Mouse (Mus musculus) urinary bladder, postnatal 25 days (tissue): Measurements from ENCODE around the gene Slc9a1.

ENCODE experiments used
- DNase-seq: peaks from one replicate; pipeline ENCODE4 v3.0.0; 2022; ENCODE audit warnings: low spot score

The Slc9a1 gene

DNA sequence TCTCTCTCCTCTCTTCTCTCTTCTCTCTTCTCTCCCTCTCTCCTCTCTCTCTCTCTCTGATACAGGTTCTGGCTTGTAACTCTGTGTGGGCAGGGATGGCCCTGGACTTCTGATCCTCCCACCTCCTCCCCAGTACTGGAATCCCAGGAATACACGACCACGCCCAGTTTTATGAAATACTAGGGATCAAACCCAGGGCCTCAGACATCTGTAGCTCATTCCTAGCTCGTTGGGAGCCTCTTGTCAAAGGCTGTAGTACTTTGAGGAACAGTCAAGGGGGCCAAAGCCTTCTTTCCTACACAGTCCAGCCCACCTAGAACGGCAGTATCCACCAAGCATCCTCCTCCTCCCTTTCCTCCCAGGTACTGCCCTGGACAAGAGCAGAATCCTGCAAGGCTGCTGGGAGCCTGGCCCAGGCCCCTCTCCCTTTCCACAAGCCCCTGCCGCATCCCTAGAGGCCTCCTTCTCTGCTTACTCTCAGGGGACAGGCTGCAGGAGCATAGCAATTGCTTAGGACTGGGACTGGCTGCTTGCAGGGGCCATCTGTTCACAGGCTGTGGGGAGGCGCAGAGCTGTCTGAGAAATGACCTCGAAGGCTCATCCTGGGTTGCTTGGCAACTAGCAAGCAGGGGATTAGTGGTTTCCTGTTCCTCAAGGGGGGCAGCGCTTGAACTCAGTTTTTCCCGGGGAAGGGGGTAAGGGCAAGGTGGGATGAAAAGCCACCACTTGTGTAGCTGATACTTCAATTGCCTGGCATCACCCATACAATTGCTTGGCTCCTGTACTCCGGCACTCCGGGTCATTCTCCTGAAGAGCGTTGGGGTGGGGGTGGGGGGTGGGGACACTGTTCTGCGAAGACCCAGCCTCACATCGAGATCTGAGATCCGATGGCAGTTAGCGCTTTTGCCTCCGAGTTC lies 70.2 kb downstream of the Slc9a1 start:
- no peak for DNase-seq

DNA sequence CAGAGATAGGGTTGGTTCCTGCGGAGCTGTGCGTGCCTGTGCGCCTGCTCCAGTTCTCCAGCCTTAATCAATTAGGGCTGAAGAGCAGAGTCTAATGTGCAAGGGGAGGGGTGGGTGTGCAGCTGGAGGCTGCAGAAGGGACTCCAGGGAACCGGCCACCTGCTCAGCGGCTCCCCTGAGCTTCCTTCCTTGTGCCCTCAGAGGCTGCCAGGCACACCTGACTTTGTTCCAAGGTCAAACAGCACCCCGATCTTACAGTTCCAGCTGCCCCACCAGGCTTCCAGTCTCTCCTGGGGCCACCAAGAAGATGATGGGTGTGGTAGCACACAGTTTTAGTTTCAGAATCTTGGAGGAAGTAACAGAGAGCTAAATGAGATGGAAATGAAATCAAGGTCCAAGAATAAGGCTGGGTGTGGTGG lies 70.9 kb downstream of the Slc9a1 start:
- DNase-seq = no peak

DNA sequence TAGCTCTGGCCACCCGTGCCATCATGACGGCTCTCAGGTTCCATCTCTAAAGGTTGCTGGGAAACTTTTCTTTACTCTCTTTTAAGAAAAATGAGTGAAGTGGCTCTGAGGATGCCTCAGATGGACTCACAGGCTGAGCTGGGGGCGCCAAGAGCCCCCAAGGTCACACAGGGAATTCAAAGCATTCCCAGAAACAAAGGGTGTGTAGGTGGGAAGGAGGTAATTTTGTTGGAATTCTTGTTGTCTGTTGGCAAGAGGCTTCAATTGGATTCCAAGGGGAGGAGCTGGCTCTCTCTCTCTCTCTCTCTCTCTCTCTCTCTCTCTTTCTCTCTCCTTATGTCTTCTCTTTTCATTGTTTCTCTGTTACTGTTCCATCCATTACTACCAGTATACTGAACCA lies 72.7 kb downstream of the Slc9a1 start:
- no peak for DNase-seq

DNA sequence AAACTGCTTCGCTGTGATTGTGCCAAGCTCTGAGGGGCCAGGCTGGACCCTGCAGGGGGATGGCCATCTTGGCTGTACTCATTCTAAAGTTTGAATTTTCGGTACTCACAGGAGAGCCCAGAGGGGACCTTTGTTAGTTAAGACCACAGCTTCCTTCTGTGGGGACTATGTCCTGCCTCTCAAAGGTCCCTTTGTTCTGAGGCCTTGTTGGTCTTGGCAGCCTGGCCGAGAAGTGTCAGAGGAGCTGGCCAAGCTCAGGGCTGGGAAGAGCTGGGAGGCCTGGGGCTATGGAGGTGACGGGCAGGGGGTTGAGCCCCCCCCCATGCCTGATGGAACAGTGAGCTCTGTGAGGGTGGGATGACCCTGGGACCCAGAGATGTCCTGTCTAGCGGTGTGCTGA lies 73.6 kb downstream of the Slc9a1 start:
- no peak for DNase-seq

DNA sequence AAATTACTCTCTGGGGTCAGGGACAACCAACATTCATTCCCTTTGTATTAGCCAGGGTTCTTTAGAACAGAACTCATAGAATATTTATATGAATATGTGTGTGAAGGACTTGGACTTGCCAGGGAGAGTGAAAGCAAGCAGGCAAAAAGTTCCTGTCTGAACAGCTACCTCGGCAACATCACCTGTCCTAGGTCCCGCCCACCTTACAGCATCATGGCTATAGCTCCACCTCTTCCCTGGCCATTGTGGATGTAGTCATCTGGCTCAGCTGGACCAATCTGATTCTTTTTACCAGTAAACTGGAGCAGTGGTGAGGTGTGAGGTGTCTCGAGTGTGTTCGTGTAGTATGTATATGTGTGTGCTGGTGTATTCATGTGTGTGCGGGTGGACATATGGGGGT lies 76.2 kb downstream of the Slc9a1 start:
- no peak for DNase-seq

DNA sequence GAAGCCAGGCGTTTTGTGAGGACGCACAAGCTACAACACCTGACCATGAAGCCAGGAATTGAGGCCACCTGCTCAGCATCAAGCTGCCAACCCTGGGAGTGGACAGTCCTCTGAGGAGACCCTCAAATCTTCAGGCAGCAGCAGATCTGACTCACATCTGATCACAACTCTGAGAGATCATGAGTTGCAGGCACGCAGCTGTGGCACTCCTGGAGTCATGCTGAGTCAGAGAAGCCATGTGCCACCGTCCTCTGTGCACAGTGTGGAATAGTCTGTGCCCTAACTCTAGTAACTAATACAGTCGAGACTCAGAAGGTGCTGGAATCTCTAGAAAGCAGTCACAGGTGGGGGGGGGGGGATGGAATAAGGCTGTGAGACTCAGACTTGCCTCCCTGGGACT lies 77.9 kb downstream of the Slc9a1 start:
- no peak for DNase-seq

DNA sequence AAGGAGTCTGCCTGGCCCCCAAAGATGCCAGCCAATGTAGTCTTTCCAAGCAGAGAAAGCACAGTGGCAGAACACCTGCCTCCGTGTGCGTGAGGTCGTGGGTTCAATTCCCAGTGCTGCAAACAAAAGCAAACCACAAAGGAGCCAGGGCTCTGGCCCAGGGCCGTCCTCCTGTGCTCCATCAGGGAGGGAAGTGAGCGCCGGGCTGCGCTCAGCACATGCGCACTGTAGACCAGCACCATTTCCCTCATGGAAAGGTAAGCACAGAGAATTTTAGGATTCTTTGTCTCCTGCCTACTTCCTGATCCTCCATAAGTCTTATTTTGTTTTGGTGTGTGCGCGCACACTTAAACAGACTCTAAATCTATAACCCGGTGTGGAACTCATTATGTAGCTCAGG lies 78.5 kb downstream of the Slc9a1 start:
- no peak for DNase-seq

DNA sequence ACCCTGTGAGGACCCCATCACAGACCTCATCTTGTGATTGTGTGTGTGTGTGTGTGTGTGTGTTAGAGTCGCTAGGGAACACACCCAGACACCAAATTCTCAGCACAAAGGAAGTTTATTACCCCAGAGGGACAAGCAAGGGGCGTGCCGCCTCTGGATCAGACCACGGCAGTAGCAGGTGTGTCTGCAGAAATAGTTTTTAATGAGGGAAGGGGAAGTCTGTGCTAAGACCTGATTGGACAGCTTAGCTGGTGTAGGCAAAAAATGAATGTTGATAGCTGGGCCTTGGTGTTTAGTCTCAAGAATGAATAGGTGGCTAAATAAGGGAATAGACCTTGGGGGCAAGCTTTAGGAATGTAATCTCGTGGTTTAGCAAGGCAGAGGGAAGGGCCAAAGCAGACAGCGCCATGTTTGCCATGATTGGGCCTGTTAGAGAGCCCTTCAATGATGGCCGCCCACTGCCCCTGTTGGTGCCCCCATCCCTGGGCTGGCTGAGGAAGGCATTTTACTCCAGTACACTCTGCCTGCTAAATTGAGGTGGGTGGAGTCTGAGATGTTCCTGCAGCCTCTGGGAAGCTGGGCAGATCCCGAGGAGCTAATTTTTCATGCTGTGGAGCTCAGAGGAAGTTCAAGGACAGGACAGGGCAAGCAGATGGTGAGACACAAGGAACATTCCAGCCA lies 79.3 kb downstream of the Slc9a1 start:
- DNase-seq = no peak

DNA sequence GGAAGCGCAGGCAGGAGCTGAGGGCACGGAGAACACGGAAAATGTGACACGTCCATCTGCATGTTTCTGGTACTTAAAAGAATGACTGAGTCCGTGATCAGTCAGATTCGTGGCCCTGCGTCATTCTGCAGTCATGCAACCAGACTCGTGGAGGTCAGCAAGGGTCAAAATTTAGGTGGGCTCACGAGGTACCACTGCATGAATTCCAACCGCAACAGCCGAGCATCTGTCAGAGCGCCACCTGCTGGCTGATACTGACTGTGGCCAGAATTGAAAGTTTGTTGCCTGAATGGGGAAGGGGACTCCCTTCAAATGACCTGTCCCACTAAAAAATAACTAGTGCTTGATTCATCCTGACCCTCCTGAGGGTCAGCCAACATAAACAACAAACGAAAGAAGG lies 80.2 kb downstream of the Slc9a1 start:
- DNase-seq = peak; percentile 67

DNA sequence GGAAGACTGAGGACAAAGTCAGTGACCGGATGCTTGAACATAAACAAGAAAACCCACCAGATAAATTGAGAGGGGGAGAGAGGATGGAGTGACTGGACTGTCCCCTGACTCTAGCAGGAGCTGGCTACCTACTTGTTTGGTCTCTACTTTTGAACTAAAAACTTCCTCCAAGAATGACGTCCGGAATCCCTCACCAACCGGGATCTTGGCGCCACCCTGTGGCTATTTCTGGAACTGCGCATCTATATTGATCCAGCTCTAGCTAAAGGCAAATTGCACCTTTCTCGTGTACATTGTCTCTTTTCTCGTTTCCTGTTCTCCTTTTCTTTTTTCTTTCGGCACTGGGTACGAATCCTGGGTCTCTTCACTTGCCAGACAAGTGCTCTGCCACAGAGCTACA lies 82.0 kb downstream of the Slc9a1 start:
- peak; percentile 89 for DNase-seq

DNA sequence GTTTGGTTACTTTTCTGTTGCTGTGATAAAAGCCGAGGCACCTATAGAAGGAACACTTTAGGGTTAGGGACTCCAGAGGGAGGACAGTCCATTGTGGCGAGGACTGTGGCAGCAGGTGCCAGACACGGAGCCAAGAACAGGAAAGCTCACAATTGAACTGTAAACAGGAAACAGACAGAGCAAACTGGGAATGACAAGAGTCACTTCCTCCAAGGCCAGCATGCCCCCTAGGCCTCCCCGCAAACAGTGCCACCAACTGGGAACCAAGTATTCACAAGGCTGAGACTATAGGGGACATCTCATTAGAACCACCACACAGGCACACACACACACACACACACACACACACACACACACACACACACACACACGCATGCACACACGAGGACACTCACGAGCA lies 82.9 kb downstream of the Slc9a1 start:
- DNase-seq = no peak

DNA sequence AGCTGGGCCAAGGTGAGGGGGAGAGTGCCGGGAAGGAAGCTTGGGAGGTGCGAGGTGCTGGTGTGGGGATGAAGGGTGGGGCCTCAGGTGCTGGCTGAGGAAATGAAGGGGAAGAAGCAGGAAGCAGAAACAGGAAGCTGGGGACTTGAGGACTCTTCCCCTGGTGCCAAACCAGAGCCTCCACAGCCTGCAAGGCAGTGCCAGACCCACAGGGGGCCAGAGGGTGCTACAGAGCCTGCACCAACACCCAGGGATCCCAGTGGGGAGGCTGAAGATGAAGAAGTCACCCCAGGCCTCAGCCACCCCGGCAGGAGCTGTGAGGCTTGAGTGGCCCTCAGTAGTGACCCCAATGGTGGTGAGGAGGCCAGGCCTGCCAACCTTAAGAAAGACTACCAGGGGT lies 88.5 kb downstream of the Slc9a1 start:
- DNase-seq = no peak

DNA sequence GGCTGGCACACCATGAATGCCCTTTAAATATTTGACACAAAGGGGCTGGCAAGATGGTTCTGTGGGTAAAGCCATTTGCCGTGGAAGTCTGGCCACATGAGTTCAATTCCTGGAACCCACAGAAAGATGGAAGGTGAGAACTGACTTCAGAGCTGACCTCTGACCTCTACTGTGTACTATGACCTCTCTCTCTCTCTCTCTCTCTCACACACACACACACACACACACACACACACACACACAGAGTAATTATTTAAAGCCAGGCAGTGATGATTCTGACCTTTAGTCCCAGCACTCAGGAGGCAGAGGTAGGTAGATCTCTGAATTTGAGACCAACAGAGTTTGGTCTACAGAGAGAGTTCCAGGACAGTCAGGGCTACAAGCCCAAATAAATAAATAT lies 90.5 kb downstream of the Slc9a1 start:
- no peak for DNase-seq

DNA sequence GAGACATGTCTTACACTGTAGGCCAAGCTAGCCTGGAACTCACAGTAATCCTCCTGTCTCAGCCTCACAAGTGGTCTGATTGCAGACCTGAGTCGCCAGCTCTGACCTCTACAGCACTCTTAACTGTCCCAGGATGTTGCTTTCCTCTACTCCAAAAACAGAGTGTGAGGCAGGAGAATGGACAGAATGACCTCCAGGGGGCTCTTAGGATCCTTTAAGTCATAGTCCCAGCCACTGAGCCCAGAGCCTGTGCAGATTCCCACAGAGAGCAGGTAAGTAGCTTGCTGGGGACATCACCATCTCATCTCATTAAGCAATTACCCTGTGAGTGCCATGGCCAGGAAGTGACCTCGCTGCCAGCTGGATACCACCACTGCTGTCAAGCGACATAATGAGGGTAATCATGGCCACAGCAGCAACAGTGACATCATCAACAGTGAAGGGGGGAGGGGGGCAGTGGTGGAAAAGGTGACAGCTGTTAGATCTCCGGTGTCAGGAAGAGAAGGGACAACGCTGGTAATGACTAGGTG lies 91.4 kb downstream of the Slc9a1 start:
- DNase-seq = no peak

DNA sequence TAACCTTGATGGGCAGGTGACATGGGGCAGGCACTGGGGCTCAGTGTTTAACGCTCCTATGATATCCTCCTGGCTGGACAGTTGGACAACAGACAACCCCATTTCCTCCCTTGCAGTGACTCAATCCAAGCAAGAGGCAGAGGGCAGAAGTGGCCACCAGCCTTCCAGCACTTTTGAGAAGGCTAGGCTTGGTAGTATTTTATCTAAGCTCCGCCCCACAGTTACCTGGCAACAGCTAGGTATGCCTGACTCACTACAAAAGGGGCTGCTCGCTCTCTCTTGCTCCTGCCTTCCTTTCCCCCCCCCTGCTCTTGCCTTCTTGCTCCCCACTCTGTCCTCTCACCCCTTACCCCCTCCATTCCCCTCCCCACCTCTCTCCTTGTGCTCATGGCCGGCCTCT lies 91.9 kb downstream of the Slc9a1 start:
- no peak for DNase-seq

DNA sequence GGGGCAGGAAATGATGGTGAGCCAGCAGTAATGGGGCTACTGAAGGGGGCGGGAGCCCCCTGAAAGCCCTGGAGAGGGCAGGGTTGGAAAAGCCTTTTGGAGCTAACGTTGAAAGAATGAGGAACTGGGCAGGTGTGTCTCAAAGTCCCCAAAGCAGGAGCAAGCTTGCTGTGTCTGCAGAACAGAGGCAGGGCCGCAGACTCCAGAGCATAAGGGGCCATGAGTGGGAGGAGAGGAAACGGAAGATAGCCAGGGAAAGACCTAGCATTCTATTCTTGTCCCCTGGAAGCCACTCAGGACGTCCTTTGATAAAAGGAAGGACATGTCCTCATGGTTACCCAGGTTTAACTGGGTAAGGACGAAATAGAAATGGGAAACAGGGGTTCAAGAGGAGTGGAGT lies 93.7 kb downstream of the Slc9a1 start:
- DNase-seq = no peak

DNA sequence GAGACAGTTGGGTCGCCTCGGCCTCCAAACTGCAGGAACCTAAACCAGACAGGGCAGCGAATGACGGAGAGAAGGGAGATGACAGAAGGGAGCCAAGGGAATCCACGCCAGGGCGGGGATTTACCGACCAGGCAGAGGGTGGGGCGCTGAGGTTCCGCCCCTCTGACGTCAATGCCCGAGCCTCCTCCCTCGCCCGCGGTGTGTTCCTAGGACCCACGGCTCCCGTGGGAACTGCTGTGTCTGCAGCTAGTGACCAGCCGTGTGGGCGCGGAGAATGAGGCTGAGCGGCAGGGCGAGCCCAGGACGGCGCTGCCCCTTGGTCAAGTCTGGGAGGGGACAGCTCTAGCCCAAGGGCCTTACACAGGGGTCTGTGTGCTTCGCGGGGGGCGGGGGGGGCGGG lies 98.6 kb downstream of the Slc9a1 start:
- peak; percentile 83 for DNase-seq

DNA sequence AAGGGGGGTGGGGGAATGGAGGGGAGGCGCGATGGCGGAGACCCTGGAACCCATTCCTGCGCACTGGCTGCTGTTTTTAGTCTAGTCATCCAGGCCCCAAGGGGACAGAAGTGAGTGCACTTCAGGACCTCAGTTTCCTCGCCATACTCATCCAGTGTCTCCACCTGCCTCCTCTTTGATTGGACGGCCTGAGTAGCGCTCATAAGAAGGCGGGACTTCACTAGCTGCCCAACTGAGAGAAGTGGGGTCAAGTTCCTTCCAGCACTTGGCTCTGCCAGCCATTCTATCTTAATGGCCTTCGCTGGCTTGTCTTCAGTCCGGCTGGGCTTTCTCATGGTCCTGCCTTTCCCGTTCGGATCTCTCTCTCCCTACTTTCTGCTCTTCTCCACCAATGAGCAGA lies 99.6 kb downstream of the Slc9a1 start:
- no peak for DNase-seq

DNA sequence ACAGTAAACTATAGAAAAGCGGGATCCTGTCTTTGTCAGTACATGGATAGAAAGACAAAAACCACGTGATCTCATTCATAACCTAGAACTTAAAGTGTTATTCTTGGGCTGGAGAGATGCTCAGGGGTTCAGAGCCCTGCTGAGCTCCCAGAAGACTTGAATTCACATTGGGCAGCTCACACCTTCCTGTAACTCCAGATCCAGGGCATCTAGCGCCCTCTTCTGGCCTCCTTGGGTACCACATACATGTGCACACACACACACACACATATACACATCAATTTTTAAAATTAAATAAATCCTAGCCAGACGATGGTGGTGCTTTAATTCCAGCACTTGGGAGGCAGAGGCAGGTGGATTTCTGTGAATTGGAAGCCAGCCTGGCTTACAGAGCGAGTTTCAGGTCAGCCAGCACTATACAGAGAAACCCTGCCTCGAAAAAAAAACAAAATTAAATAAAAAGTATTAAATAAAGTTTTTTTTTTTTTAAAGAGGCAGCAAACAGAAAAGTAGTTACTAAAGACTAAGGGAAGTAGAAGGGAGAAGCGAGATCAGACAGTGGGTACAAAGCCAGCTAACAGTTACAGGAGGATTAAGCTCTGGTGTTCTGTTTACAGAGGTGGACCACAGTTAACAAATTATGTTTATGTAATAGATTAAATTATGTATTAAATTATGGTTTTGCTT lies 101.8 kb downstream of the Slc9a1 start:
- DNase-seq = no peak
